ENCODE assay signal across 12 mouse cellular contexts in genomic region chr16:58303555-58303954, GRCm38 (mm10).
A peak's percentile ranks its signal among the peaks of the same experiment; 100 is the strongest.
DNase-seq lines count a peak whose midpoint lies in the region; ATAC-seq and TF ChIP-seq lines count a peak whose summit lies in the region.
"Had no signal": no experiment of that assay in that cellular context is flagged by ENCODE, and none has a peak within 500 bp of the region (broad histone marks: within the 10 kb centered on the region; RNA-seq: fewer than 3 reads in every experiment).

No protein-coding gene starts in this region.

- H3K4me3 ChIP-seq in heart, embryonic 12.5 days = no peak overlapping the region
- no peak overlapping the region for H3K4me3 ChIP-seq in CH12.LX (replicated peaks in 1 of 3; ENCODE audit: low read depth in 2 of 3, low read length in 2 of 3, poor library complexity in 1 of 3)
- no peak overlapping the region for H3K4me3 ChIP-seq in forebrain, embryonic 10.5 days
- H3K4me3 ChIP-seq: embryonic facial prominence, embryonic 13.5 days; neural tube, embryonic 13.5 days had no signal

- H3K9me3 ChIP-seq in heart, embryonic 12.5 days (replicated peaks) = no peaks in the 10 kb centered on the region
- H3K9me3 ChIP-seq in CH12.LX (replicated peaks; ENCODE audit: low read length) = no peaks in the 10 kb centered on the region
- no peaks in the 10 kb centered on the region for H3K9me3 ChIP-seq in forebrain, embryonic 10.5 days
- H3K9me3 ChIP-seq: embryonic facial prominence, embryonic 13.5 days; neural tube, embryonic 13.5 days had no signal

- no peak for ATAC-seq in heart, embryonic 12.5 days (ENCODE audit: insufficient number of reproducible peaks, low FRiP score)

- H3K4me1 ChIP-seq in heart, embryonic 12.5 days (replicated peaks) = no peaks in the 10 kb centered on the region
- 0 out of 4 replicates have a peak, but pooled peaks cover 0 to 3% of the 10 kb centered on the region in 2 experiments for H3K4me1 ChIP-seq in CH12.LX (ENCODE audit: control insufficient read depth in 1 of 2, insufficient read depth in 2 of 2)
- peaks cover 18% of the 10 kb centered on the region for H3K4me1 ChIP-seq in forebrain, embryonic 10.5 days
- H3K4me1 ChIP-seq: embryonic facial prominence, embryonic 13.5 days had no signal

- in situ Hi-C loops in CH12.LX (cut with MboI; ENCODE audit: low pct_ligation_motif_present, low pct_unique_long_range_greater_than_20kb, low sequenced_read_pairs) = no loop called here

- H3K27me3 ChIP-seq in heart, embryonic 12.5 days (replicated peaks) = no peaks in the 10 kb centered on the region
- peaks cover 3% of the 10 kb centered on the region for H3K27me3 ChIP-seq in CH12.LX (replicated peaks)
- H3K27me3 ChIP-seq in forebrain, embryonic 10.5 days (ENCODE audit: poor library complexity, severe bottlenecking) = no peaks in the 10 kb centered on the region
- H3K27me3 ChIP-seq: embryonic facial prominence, embryonic 13.5 days; neural tube, embryonic 13.5 days had no signal

- H3K79me2 ChIP-seq in CH12.LX (replicated peaks; ENCODE audit: control insufficient read depth, extremely low read depth, insufficient read depth, poor library complexity, severe bottlenecking) = no peaks in the 10 kb centered on the region

- TF ChIP-seq EP300 in CH12.LX (IDR thresholded peaks at IDR 0.05; ENCODE audit: low read length) = no peak

- H3K4me2 ChIP-seq in heart, embryonic 12.5 days = no peak overlapping the region
- H3K4me2 ChIP-seq in CH12.LX (ENCODE audit: insufficient read depth, low read depth, poor library complexity, severe bottlenecking) = peak overlapping the region; percentile 24; the same call in 1 of the 2 replicates
- H3K4me2 ChIP-seq: embryonic facial prominence, embryonic 13.5 days; neural tube, embryonic 13.5 days had no signal

- H3K27ac ChIP-seq in heart, embryonic 12.5 days (ENCODE audit: poor library complexity, severe bottlenecking) = no peak overlapping the region
- no peak overlapping the region for H3K27ac ChIP-seq in CH12.LX (ENCODE audit: insufficient read depth, low read depth)
- no peak overlapping the region for H3K27ac ChIP-seq in forebrain, embryonic 10.5 days
- H3K27ac ChIP-seq: embryonic facial prominence, embryonic 13.5 days; neural tube, embryonic 13.5 days had no signal

- no peak for TF ChIP-seq POLR2A in CH12.LX (IDR thresholded peaks at IDR 0.05; ENCODE audit: low read depth, low read length)

- no peak for TF ChIP-seq RAD21 in CH12.LX (IDR thresholded peaks at IDR 0.05; ENCODE audit: low read depth, low read length)

- dilution Hi-C loops in CH12.LX (cut with MboI; ENCODE audit: extremely low pct_ligation_motif_present, extremely low pct_unique_long_range_greater_than_20kb, low sequenced_read_pairs) = no loop called here

- no peaks in the 10 kb centered on the region for H3K36me3 ChIP-seq in heart, embryonic 12.5 days
- no peaks in the 10 kb centered on the region for H3K36me3 ChIP-seq in CH12.LX (replicated peaks in 1 of 2; ENCODE audit: control insufficient read depth in 1 of 2, insufficient read depth in 1 of 2, low read length in 1 of 2)
- no peaks in the 10 kb centered on the region for H3K36me3 ChIP-seq in forebrain, embryonic 10.5 days (replicated peaks)
- H3K36me3 ChIP-seq: embryonic facial prominence, embryonic 13.5 days; neural tube, embryonic 13.5 days had no signal

- peak; percentile 59 to 78 for DNase-seq in heart, adult 18-20 months
- no peak for DNase-seq in CH12.LX (ENCODE audit: extremely low read depth)
- peak; percentile 31 for DNase-seq in forelimb bud, embryonic 11.5 days (ENCODE audit: low read depth, low spot score)
- DNase-seq in kidney, postnatal 36 days = peak; percentile 22 to 45
- no peak for DNase-seq in layer of hippocampus, postnatal 14 days (ENCODE audit: low spot score in 2 of 2)
- DNase-seq in adrenal gland, postnatal 36 days = no peak
- DNase-seq in forebrain, embryonic 10.5 days (ENCODE audit: extremely low spot score, low spot score) = no peak
- DNase-seq: left cerebral cortex, postnatal 4 days; thymus, postnatal 25 days had no signal

- 54% methylated on average over 5 of the region's 5 CpGs for WGBS in heart, embryonic 12.5 days
- WGBS in forebrain, embryonic 10.5 days = 25% methylated on average over 5 of the region's 5 CpGs

- H3K9ac ChIP-seq in heart, embryonic 12.5 days = no peak overlapping the region
- H3K9ac ChIP-seq in CH12.LX (ENCODE audit: insufficient read depth, low read depth) = no peak overlapping the region
- H3K9ac ChIP-seq: embryonic facial prominence, embryonic 13.5 days; neural tube, embryonic 13.5 days had no signal

- no peak for TF ChIP-seq CTCF in CH12.LX (conservative IDR thresholded peaks at IDR 0.05 in 1 of 2, IDR thresholded peaks at IDR 0.05 in 1 of 2; ENCODE audit: low read depth in 2 of 2, low read length in 2 of 2)

TF ChIP-seq in CH12.LX, 34 proteins besides CTCF, POLR2A, EP300 and RAD21:
- TF ChIP-seq JUN (IDR thresholded peaks at IDR 0.05; ENCODE audit: insufficient read depth, low read depth, low read length) (peak; percentile 45; the same call in 1 of the 2 replicates), ZNF384 (IDR thresholded peaks at IDR 0.05; ENCODE audit: low read depth, low read length) (peak; percentile 50; the same call in 1 of the 2 replicates), ETS1 (conservative IDR thresholded peaks at IDR 0.05; ENCODE audit: low read depth, low read length) (peak; percentile 74), JUND (conservative IDR thresholded peaks at IDR 0.05; ENCODE audit: low read depth, low read length) (0 out of 2 replicates have a peak, but pooled peaks have one; percentile 18), PAX5 (IDR thresholded peaks at IDR 0.05; ENCODE audit: low read length) (no peak)

Comparison
In these comparisons a context has a peak if more than half of its experiments do, and no peak if none do; other contexts are left out.
1. DNase-seq: peak in heart, adult 18-20 months (2 of 2), forelimb bud, embryonic 11.5 days (single experiment) and kidney, postnatal 36 days (2 of 2); none in CH12.LX (single experiment), layer of hippocampus, postnatal 14 days (0 of 2), adrenal gland, postnatal 36 days (0 of 2) and forebrain, embryonic 10.5 days (single experiment).